Mouse (Mus musculus) right cerebral cortex, postnatal 4 days (tissue): ENCODE measurements at regions not wholly inside any gene's neighbourhood (a gene's known extent, or its start where the extent isn't known, plus 50 kb on each side); places are given as distances from the start of the nearest gene placed in this dataset.

Experiments
- DNase-seq: peaks from one replicate; pipeline ENCODE4 v3.0.0-alpha.2; 2022

DNA sequence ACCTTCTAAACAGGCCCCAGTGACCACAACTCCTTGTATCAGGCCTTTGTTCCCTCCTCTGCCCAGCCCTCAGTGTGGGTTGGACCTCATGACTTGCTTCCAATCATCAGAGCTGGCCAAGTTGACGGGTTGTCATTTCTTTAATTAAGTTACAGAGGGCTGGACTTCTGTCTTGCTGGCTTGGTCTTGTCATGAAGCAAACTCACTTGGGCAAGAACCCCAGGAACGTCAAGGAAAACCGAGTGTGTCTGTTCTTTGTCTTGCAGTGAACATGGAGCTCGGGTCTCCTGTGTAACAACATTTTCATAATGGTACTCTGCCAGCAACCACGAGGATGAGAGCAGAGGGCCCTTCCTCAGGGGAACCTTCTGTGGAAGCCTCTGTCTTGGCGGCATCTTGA lies 107.3 kb upstream of the Lrig1 start:
- DNase-seq, result no peak

DNA sequence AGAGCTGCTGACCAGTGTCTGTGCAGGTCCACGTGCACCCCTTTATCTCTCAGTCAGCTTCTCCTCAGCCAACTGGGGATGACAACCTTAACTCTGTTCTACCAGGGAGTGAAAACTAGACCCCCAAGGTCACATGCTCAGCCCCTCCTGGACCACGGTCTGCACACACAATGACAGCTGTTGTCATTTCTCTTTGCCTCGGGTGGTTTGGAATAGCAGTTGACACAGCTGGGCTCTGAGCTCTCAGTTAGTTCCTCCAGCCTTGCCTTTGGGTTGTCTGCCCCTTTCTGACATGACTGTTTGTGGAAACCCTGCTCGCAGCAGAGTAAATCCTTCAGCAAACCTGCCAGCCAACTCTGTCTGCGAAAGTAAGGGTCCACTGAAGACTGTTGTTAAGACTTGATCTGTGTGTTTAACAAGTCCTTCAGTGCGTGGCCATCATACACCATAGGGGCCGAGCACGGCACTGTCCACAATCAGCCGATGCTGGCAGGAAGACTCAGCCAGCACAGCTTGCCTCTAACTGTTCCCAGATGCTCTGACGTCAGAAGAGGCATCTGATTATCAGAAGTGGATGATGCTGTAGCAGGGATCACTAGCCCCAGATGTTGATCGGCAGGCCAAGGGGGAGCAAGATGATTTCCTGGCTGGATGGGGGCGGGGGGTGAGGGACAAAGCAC lies 106.7 kb upstream of the Lrig1 start:
- DNase-seq, result no peak

DNA sequence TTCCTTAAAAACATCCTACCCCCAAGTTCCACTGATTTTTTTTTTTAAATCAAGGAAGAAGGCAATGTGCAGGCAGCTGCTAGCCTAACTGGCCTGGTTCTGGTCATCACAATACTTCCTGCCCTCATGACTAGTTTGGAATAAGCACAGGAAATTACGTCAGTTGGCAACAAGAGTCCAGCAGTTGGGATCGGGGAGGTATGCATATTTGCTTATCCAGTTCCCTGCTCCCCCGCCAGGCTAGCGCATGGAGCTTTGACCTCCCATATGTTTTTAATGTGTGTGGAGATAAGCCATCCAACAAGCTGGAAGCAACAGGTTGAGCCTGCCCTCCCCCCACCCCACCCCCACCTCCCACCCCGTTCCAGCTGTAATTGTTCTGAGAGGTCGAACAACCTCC lies 105.7 kb upstream of the Lrig1 start:
- DNase-seq, result no peak

DNA sequence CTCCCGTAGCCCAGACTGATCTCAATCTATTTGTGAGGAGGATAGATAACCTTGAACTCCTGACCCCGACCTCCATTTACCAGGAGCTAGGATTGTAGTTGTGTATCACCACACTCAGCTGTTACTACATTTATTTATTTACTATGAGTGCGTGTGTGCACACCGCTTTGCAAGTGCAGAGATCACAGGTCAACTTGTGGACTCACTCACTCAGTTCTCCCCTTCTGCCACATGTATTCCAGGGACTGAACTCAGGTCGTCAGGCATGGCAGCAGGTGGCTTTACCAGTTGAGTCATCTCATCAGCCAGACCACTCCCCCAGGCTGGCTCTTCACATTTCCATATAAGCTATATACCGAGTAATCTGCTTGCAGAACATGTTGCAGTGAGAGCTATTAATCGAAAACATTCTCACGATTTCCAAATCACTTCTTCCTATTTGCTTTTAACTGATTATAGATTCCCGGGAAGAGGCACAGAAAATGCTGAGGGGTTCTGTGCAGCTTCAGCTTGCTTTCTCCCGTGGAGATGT lies 104.4 kb upstream of the Lrig1 start:
- DNase-seq, result no peak

DNA sequence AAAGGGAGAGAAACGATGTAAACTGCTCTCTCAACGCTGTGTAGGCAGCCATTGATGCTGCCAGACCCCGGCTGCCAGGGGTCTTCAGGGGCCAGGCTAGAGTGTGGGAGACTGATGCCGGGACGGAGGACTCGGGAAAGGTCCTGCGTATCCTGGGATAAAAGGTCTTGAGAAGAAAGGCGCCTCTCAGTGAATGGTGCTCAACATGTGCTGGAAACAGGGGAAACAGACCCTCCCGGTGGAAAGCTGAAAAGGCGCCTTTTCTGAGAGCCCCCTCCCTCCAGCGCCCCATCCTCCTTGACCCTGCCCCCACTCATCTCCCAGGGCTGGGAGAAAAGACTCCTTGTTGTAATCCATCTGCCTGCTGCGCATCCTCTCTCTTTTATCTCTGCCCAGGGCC lies 101.1 kb upstream of the Lrig1 start:
- no peak for DNase-seq

DNA sequence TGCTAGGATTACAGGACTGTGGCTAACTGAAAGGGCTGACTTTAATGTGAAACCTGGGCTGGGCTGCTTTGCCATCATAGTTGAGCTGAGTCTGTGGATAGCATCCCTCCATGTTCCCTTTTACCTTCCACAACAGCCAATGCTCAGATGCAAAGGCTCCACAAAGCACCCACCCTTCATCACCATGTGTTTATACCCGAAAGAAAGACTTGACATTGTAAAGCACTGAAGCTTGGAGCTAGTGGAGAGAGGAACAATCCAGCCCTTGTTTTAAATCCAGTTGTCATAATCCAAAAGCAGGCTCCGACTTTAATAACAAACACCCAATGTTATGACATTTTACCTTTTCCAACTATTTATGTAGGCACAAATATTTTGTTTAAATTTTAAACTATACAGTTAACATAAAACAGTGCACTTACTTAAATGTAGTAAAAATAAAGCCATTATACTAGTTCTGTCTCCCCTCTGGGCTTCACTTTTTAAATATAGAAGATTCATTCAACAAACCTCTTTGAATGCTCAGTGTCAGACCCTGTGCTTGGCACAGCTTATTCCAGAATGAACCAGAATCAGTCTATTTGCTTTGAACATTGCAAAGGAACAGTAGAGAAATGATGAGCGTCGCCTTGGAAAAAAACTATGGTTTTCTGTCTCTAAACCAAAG lies 98.7 kb upstream of the Lrig1 start:
- DNase-seq, result no peak

DNA sequence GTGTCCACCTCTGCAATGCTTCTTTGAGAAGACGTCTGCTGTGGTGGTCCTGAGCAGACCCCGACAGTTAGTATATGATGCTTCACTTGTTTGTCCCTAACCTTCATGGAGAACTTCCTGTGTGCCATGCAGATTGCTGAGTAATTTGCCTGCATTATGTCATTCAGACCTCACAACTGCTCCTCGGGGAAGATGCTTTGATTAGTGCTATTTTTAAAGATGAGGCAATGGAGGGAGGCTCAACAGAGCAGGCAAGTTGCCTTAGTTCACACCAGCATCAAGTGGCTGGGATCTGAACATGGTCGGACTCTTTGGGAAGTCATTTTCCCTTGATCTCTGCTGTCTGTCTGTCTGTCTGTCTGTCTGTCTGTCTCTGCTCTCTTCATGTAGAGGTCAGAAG lies 95.5 kb upstream of the Lrig1 start:
- no peak for DNase-seq

DNA sequence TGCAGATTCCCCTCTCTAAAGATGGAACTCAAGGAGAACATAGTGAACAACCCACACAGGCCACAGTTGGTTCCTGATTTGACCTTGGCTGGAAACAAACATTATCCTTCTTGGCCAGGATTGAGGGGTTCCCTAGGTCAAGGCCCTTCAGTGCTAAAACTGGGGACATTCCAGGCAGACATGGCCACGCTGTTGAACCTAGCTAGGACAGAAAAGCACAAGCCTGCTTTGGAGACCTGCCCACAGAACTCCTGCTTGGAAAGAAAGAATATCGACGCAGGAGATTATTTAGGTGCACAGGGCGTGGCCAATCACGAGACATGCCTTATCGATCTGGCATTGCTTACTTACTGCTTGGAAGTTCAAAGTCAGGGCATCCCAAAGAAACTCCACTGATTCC lies 93.6 kb upstream of the Lrig1 start:
- DNase-seq, result no peak

DNA sequence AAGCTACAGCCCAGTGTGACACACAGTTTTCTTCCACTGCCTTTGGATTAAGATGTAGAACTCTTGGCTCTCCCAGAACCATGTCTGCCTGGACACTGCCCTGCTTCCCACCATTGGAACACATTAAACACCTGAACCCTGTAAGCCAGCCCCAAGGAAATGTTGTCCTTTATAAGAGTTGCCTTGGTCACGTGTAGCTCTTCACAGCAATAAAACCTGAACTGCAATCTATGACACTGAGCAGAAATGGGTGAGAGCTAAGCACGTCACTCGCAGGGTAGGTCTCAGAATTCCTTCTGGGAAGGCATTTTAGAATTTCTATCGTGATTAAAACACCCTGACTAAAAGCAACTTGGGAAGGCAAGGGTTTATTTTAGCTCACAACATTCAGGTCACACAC lies 92.4 kb upstream of the Lrig1 start:
- no peak for DNase-seq

DNA sequence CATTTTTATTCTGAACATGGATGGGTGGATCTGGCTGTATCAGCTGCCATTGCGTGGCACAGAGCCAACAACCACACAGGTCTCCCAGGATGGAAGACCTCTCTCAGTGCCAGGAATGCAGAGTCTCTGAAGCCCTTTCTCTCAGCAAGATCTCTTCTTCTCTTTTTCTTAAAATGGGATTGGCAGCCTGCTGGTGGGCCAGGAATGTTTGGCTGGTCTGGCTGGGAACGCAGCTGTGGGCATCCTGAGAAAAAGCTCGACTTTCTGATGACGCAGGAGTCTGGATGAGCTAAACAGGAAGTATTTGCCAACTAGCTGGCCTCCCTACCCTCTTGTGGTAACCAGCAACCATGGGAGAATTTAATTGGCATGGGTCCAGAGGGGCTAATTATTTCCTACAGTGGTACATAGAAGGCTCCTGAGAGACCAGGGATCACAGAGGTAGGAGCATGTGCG lies 89.4 kb upstream of the Lrig1 start:
- peak; percentile 52 for DNase-seq

DNA sequence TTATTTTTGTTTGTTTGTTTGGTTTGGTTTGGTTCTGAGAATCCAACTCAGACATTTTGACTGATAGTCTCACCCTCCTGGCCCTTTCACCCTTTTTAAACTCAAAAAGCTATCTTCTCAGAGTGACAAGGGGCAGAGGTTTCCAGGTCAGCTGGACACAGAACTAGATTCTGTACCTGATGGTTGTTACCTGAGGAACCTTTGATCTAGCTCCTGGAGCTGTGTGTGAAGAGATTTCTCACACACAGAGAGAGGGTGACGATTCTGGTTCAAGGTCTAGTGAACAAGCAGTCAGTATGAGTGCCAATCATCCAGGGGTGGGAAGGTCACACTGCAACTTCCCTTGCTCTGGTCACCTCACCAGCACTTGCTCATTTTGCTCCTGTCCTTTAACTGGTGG lies 83.5 kb upstream of the Lrig1 start:
- DNase-seq, result no peak

DNA sequence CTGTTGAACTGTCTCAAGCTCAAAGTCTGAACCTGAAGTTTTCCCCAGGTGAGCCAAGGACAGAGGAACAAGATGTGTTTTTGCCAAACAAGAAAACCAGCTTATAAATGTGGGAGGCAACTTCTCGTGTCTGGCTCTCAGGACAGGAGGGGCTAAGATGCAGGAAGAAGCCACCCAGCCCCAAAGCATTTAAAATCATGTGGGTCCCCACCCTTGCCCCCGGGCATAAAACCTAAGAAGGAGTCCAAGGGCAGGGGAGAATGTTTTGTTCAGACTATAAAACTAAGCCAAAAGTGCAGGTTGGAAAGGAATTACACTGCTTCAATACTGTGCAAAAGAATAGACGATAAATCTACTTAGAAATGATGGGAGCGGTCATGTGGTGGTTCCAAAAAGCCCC lies 80.7 kb upstream of the Lrig1 start:
- no peak for DNase-seq

DNA sequence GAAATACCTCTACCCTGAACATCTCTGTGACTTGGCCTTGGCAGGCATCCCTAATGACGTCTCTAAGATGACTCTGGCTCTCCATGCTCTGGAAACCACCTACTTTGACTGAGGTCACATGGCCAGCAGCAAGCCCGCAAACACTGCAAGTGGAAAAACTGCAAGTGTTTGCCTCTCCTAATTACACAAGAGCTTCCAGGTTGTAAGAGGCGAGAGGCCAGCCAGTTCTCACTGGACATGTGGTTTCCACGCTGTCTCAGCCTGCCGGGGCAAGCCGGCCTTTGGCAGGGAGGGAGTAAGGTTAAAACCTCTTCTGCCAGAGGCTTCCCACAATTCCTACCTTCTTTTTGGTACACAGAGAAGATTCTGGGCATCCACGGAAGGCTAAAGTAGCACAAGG lies 79.9 kb upstream of the Lrig1 start:
- DNase-seq, result no peak

DNA sequence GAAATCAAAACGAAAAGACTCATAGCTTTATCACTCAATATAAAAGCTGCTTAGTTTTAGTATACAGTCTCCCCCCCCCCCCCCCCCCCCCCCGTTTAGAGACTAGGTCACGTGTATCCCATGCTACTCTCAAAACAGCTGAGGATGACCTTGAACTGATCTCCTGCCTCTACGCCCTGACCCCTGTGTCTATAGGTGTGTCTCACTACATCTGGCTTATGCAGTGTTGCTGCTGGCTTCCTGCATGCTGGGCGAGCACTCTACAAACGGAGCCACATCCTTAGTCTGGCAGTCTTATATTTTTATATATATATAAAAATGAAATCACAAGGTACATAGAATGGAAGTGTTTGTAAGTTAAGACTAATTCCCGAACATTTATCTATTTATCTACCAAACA lies 79.3 kb upstream of the Lrig1 start:
- DNase-seq, result no peak

DNA sequence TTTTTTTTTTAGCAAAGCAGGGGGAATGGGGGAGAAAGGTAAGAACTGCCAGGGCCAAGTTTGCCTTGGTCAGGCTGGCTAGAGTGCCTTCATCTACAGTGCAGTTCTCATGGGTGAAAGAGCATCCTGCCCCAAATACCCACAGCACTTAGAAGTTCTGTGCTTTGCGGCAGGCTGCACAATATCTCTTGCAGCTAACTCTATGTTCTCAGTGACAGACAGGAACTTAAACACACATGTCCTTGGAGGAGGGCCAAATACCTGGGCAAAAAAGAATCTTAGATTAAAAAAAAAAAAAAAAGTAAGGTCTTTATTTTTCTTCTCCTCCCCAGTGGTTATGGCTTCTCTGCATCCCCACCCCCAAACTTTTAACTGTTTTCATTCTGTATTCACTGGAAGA lies 78.8 kb upstream of the Lrig1 start:
- DNase-seq, result no peak

DNA sequence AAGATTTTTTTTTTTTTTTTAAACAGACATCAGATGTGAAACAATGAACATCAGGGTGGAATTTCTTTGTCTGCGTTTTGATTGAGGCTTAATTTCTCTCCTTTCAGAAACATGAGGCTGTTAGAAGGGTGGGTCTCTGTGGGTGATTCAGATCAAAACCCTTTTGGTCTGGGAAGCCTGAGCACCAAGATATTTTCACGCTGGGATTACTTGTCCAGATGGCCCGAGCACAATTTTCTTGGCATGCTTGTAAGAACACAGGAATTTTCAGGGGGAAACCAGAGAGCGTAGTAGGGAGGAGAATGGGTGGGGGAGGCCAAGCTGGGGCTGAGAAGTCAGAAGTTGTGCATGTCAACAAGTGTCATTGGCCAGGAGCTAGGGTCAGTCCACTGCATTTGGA lies 76.6 kb upstream of the Lrig1 start:
- no peak for DNase-seq

DNA sequence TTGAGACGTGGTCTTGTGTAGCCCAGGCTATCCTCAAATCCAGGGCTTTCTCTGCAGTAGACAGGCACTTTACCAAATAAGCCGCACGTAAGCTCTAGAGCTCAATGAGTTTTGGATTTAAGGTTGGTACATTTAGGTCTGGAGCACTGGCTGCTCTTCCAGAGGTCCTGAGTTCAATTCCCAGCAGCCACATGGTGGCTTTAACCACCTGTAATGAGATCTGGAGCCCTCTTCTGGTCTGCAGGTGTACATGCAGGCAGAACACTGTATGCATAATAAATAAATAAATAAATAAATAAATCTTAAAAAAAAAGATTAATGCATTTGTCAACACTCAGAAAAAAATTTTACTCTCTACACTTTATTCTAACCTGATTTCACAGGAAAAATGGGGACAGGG lies 74.9 kb upstream of the Lrig1 start:
- DNase-seq, result no peak

DNA sequence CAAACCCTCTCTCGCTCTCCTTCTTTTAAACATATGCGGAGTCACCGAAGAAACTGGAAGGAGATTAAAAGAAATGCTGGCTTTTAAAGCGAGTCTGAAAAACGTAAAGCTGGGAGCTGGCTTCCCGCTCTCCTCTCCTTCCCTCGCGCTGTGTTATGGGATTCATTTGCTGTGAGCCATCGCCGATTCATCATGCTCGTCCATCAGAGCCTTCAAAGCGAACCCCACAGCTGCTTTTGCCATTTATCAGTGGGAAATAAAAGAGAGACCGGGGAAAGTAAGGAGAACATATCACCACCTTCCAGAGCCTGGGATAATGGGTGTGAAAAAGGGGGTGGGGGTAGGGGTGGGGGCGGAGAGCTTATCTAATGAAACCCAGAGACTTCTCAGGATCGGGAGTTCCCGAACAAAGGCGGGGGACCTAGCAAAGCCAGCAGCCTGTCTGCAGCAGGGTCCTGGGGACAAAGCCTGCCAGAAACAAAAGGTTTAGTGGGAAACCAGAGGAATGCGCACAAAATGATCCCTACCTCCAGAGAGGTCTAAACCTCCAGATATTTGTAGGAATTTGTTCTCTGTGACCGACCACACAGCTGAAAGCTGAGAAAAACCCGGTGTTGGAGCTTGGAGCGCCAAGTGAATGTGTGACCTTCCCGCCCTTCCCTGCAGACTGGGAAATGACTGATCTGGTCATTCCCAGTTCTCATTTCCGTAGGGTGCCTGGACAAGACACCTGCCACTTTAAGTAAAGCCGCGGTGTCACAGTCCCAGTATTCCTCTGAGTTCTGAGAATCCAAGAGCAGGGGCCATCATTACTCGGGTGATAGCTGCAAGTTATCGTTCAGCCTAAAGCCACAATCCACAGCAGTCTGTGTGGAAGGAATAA lies 73.9 kb upstream of the Lrig1 start:
- peak; percentile 22 for DNase-seq

DNA sequence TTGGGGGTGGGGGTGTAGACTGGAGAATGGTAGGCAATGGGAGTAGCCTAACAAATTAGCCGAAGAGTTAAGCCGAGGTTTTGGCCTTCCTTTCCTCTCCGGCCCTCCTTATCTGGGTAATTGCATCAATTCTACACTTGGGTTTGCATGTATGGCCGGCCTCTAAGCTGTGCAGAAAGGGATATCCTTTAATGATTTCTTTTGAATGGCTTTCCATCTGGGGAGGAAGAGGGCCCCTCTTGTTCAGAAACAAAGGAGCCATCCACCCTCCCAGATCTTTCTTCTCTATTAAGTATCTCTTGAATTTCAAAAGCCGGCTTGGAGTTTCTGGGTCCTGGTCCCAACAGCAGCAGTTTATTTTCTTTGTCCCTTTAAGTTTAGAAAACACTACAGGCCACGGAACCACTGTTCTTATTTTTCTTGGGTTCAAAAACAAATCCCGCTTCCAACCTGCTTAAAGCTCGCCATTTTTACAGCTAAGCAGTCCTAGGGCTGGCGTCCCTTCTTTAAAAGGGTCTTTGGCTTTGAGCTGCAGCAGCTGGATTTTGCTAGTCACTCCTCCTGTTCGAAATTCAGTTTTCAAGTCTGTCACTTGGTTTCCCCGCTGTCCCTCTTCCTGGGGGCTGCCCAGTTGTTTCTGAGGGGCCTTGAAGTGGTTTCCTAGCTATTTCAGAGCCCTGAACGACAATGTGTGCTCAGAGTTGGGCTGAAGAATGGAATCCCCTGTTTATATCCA lies 73.1 kb upstream of the Lrig1 start:
- peak; percentile 16 for DNase-seq

DNA sequence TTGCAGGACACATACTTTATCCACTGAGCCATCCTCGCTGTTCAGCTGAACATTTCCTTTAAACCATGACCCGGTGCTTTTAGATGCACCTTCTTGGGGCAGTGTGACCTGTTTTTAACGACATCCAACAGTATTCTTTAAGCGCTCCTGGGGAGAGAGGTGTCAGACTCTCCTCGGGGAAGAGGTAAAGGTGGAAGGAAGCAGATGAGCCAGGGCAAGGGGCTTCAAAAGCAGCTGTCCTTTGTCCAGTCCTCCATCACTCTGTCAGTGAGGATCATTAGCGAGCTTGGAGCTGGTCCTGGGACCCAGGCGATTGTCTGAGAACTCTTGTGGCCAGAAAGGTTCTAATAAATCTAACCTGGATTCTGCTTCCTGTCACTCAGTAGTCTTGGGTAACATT lies 72.4 kb upstream of the Lrig1 start:
- no peak for DNase-seq

DNA sequence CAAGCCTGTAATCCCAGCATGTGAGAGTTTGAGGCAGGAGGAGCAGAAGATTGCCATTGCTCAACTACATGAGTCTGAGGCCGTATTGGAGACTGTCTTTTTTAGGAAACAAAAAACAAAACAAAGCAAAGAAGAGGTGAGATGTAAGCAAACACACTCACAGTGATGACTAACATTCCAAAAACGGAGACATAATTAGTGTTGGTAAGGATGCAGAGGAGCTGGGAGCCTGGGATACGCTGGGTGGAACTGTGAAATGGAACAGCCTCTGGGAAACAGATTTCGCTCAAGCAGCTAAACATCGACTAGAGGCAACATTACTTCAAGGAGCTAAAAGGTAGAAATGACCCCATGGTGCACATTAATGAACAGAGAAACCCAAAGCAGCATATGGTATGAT lies 68.3 kb upstream of the Lrig1 start:
- no peak for DNase-seq

DNA sequence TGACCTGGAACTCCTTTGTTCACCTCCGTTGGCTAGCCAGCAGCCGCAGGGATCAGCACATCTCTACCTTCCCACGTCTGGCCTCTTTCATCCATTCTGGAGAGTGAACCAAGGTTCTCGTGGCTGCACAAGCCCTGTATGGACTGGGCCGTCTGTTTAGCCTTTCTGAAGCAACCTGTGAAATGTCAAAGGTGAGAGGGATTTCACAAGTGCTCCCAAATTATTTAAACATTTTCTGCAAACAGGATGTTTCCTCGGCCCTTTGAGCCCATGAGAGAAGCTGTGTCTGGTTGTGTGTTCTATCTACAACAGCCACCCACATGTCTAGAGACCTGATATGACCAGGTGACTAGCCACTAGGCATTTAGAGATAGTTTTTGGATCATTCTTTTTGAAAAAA lies 65.8 kb upstream of the Lrig1 start:
- no peak for DNase-seq

DNA sequence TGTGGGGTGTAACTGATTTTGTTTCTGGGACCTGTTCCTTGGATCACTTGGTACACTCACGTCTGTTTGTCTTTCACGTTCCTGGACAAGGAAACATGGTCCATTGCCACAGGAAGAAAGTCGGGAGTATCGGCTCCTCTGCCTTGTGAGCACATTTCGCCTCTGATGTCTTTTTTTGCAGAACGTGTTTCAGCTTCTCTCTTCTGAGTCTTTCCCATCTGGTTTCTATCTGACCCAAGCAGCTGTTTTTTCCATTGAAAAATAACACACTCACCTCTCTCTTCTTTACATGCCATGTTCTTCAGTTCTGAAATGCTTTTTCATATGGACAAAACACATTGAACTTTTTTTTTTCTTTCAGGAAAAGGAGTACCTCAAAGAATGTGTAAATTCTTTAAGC lies 61.4 kb upstream of the Lrig1 start:
- DNase-seq, result no peak
